Mouse (Mus musculus): ENCODE results near the gene Alkbh4. TPM values are rescaled to one million over a fixed set of nuclear protein-coding genes. Genes with fewer than 3 reads are reported as not detected.
A peak's percentile ranks its signal among the peaks of the same experiment; 100 is the strongest.
"Not testable (repeated sequence)": the region's sequence is repeated elsewhere in the genome, so short reads cannot be mapped to it uniquely, and the experiment has no call there.

The Alkbh4 gene
- polyA plus RNA-seq, 1 experiment from 2014 or later = 19.4 TPM

GRCm38 (mm10) chr5:136104511-136104910 is 31.4 kb upstream of the Alkbh4 start:
- Histone ChIP-seq H3K9ac (replicated peaks; ENCODE audit: low read depth, low read length) (no peak overlapping the region), H3K27me3 (replicated peaks; ENCODE audit: control insufficient read depth, insufficient read depth, low read length) (0 out of 2 replicates have a peak, but pooled peaks cover 2% of the 10 kb centered on the region), H3K4me2 (ENCODE audit: low read length) (no peak overlapping the region), H3K4me3 (replicated peaks; ENCODE audit: low read length) (no peak overlapping the region), H3K4me1 (replicated peaks; ENCODE audit: control insufficient read depth, insufficient read depth, low read length) (peaks cover 6% of the 10 kb centered on the region; the same call in 1 of the 2 replicates), H3K9me3 (ENCODE audit: control insufficient read depth, low read length) (no peaks in the 10 kb centered on the region), H3K27ac (ENCODE audit: low read length) (no peak overlapping the region), H3K36me3 (ENCODE audit: control insufficient read depth, insufficient read depth) (no peaks in the 10 kb centered on the region)
- ATAC-seq = no peak
- WGBS = 91% methylated on average over 5 of the region's 5 CpGs

DNA sequence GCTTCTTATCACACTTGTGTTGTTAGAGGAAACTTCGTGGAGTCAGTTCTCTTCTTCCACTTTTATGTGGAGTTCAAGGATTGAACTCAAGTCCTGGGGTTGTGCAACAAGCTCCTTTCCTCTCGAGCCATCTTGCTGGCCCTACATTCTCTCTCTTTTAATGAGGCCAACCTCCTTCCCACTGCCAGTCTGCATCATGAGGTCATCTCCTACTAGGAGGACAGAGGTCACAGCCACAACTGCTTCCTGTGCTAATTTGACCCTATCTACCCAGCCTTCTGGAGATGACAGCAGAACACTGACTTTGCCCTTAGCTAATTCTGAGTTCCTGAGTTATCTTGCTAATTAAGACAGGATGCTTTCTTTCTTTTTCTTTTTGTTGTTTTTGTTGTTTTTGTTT is 27.5 kb upstream of the Alkbh4 start:
- 60% methylated on average over 2 of the region's 2 CpGs for WGBS
- no peak overlapping the region for H3K4me2 ChIP-seq (ENCODE audit: low read length)
- no peaks in the 10 kb centered on the region for H3K36me3 ChIP-seq (ENCODE audit: control insufficient read depth, insufficient read depth)
- ATAC-seq = no peak
- H3K9ac ChIP-seq (replicated peaks; ENCODE audit: low read depth, low read length) = no peak overlapping the region
- no peaks in the 10 kb centered on the region for H3K4me1 ChIP-seq (replicated peaks; ENCODE audit: control insufficient read depth, insufficient read depth, low read length)
- no peak overlapping the region for H3K27ac ChIP-seq (ENCODE audit: low read length)
- H3K27me3 ChIP-seq (replicated peaks; ENCODE audit: control insufficient read depth, insufficient read depth, low read length) = no peaks in the 10 kb centered on the region
- no peak overlapping the region for H3K4me3 ChIP-seq (replicated peaks; ENCODE audit: low read length)
- no peaks in the 10 kb centered on the region for H3K9me3 ChIP-seq (ENCODE audit: control insufficient read depth, low read length)

DNA sequence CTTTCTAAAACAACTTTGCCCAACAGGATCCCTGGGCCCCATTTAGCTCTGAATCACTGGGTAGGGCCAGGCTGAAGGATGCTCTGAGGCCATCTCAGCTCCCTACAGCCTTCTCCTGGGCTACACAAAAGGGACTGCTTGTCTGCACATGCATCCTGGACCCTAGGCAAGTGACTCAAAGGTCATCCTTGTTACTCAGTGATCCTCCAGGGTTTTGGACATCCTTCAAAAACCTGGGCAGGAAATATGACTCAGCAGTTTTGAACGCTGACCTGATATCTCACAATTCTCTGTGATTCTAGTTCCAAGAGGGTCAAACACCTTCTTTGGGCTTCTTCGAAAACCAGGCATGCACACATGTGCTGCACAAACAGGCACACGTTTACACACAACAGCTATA is 26.9 kb upstream of the Alkbh4 start:
- no peaks in the 10 kb centered on the region for H3K27me3 ChIP-seq (replicated peaks; ENCODE audit: control insufficient read depth, insufficient read depth, low read length)
- WGBS = 87% methylated on average over 3 of the region's 3 CpGs

DNA sequence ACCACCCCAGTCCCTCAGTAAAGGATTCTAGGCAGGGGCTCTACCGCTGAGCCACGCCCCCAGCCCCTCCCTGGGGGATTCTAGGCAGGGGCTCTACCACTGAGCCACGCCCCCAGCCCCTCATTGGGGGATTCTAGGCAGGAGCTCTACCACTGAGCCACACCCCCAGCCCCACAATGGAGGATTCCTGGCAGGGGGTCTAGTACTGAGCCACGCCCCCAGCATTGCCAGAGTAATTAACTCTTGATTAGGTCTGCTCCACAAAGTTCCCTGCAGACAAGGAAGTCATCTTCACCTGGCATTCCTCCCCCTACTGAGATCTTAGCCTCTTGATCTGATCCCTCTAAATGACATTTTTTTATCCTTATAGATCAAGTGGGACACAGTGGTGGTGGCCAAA is 22.4 kb upstream of the Alkbh4 start:
- peaks cover 19% of the 10 kb centered on the region for H3K4me1 ChIP-seq (replicated peaks; ENCODE audit: control insufficient read depth, insufficient read depth, low read length)
- not testable (repeated sequence) for H3K4me3 ChIP-seq (replicated peaks; ENCODE audit: low read length); H3K9me3 ChIP-seq (ENCODE audit: control insufficient read depth, low read length); H3K9ac ChIP-seq (replicated peaks; ENCODE audit: low read depth, low read length); ATAC-seq; H3K4me2 ChIP-seq (ENCODE audit: low read length); H3K36me3 ChIP-seq (ENCODE audit: control insufficient read depth, insufficient read depth); H3K27ac ChIP-seq (ENCODE audit: low read length); H3K27me3 ChIP-seq (replicated peaks; ENCODE audit: control insufficient read depth, insufficient read depth, low read length)
- WGBS = 36% methylated on average over 4 of the region's 4 CpGs

More for the DNA sequence above, 26.9 kb upstream of the Alkbh4 start:
- H3K36me3 ChIP-seq (ENCODE audit: control insufficient read depth, insufficient read depth) = no peaks in the 10 kb centered on the region
- no peaks in the 10 kb centered on the region for H3K4me1 ChIP-seq (replicated peaks; ENCODE audit: control insufficient read depth, insufficient read depth, low read length)
- H3K4me3 ChIP-seq (replicated peaks; ENCODE audit: low read length) = no peak overlapping the region
- no peak overlapping the region for H3K4me2 ChIP-seq (ENCODE audit: low read length)
- ATAC-seq = no peak
- no peak overlapping the region for H3K9ac ChIP-seq (replicated peaks; ENCODE audit: low read depth, low read length)
- no peak overlapping the region for H3K27ac ChIP-seq (ENCODE audit: low read length)
- H3K9me3 ChIP-seq (ENCODE audit: control insufficient read depth, low read length) = no peaks in the 10 kb centered on the region

DNA sequence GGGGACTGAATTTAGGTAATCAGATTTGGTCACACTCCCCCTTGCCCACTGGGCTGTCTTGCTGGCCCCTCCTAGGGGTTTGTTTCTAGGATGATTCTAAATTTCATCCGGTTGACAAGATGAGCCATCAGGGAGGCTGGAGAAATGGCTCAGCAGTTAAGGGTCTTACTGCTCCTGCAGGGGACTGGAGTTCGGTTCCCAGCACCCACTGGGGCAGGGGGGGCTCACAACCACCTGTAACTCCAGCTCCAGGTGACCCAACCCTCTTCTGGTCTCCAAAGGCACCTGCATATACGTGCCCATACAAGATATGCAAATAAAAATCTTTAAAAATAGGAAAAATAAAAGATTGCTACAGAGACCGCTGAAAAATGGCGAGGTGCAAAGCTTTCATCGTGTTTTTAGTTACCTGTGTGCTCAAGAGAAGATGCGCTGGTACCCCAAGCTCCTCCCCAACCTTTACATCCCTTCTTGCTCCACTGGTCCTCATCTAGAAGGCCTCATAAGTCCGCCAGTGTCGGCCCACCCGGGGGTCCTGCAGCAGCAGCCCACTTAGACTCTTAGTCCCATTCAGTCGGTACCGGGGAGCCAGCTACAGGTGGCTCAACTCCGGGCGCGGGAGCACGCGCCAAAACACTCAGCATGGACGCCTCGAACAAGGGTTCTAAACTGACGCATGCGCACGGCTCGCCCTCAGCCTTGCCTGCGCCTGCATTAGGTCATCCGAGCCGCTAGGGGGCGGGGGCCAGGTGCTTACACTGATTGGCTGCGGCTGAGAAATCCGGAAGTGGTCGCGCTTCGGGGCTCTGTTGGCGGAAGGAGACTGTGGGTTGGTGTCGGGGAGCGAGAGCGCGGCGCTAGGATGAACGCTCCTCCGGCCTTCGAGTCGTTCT is 19.8 kb upstream of the Alkbh4 start, which contains the start of gene Polr2j:
Gene Polr2j, plus strand, starts transcription at position 741 of the 893 bp plus-strand sequence.
- ATAC-seq = peak; percentile 98
- Histone ChIP-seq H3K4me2 (ENCODE audit: low read length) (peak within 1 kb of the TSS; percentile 92), H3K27ac (ENCODE audit: low read length) (peak within 1 kb of the TSS; percentile 70), H3K9ac (replicated peaks; ENCODE audit: low read depth, low read length) (peak within 1 kb of the TSS; percentile 85), H3K4me1 (replicated peaks; ENCODE audit: control insufficient read depth, insufficient read depth, low read length) (peaks cover 19% of the 10 kb centered on the region), H3K27me3 (replicated peaks; ENCODE audit: control insufficient read depth, insufficient read depth, low read length) (no peaks in the 10 kb centered on the region), H3K36me3 (ENCODE audit: control insufficient read depth, insufficient read depth) (peaks cover 9% of the 10 kb centered on the region), H3K4me3 (replicated peaks; ENCODE audit: low read length) (peak within 1 kb of the TSS; percentile 88), H3K9me3 (ENCODE audit: control insufficient read depth, low read length) (no peaks in the 10 kb centered on the region)
- WGBS = 3% methylated on average over 42 of the region's 42 CpGs

DNA sequence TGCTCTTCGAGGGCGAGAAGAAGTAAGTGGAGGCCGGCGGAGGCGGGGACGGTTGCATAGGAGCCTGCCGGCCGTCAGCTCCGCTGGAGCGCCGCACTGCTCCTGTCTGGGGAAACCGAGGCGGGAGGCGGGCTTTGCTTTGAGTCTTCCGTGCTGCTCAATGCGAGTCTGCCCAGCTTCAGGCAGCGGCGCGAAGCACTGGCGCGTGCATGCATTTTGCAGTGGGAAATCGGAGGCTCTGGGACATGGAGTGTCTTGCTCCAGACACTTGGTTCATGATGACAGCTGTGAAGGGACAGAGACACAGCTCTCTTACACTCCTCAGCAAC is 19.2 kb upstream of the Alkbh4 start:
- H3K4me3 ChIP-seq (replicated peaks; ENCODE audit: low read length) = peak overlapping the region; percentile 88
- ATAC-seq = peak; percentile 68
- under 1% methylated on average over 22 of the region's 22 CpGs for WGBS
- no peaks in the 10 kb centered on the region for H3K9me3 ChIP-seq (ENCODE audit: control insufficient read depth, low read length)
- peak overlapping the region; percentile 70 for H3K27ac ChIP-seq (ENCODE audit: low read length)
- no peaks in the 10 kb centered on the region for H3K27me3 ChIP-seq (replicated peaks; ENCODE audit: control insufficient read depth, insufficient read depth, low read length)
- peaks cover 11% of the 10 kb centered on the region for H3K36me3 ChIP-seq (ENCODE audit: control insufficient read depth, insufficient read depth)
- H3K9ac ChIP-seq (replicated peaks; ENCODE audit: low read depth, low read length) = peak overlapping the region; percentile 85
- peak overlapping the region; percentile 91 for H3K4me2 ChIP-seq (ENCODE audit: low read length)
- peaks cover 19% of the 10 kb centered on the region for H3K4me1 ChIP-seq (replicated peaks; ENCODE audit: control insufficient read depth, insufficient read depth, low read length)

- Histone ChIP-seq H3K27me3 (replicated peaks; ENCODE audit: control insufficient read depth, insufficient read depth, low read length) (no peaks in the 10 kb centered on the region), H3K9ac (replicated peaks; ENCODE audit: low read depth, low read length) (no peak overlapping the region), H3K4me2 (ENCODE audit: low read length) (no peak overlapping the region), H3K27ac (ENCODE audit: low read length) (no peak overlapping the region), H3K4me1 (replicated peaks; ENCODE audit: control insufficient read depth, insufficient read depth, low read length) (peaks cover 11% of the 10 kb centered on the region), H3K9me3 (ENCODE audit: control insufficient read depth, low read length) (no peaks in the 10 kb centered on the region), H3K4me3 (replicated peaks; ENCODE audit: low read length) (no peak overlapping the region), H3K36me3 (ENCODE audit: control insufficient read depth, insufficient read depth) (peaks cover 38% of the 10 kb centered on the region)
- ATAC-seq = no peak
- WGBS = 91% methylated on average over 10 of the region's 10 CpGs
These were observed 13.8 kb upstream of the Alkbh4 start for GRCm38 (mm10) chr5:136122165-136122564.

GRCm38 (mm10) chr5:136136292-136136990 is 495 bp downstream of the Alkbh4 start:
- H3K9me3 ChIP-seq (ENCODE audit: control insufficient read depth, low read length) = no peaks in the 10 kb centered on the region
- no peak overlapping the region for H3K27ac ChIP-seq (ENCODE audit: low read length)
- H3K4me2 ChIP-seq (ENCODE audit: low read length) = peak overlapping the region; percentile 63
- no peaks in the 10 kb centered on the region for H3K27me3 ChIP-seq (replicated peaks; ENCODE audit: control insufficient read depth, insufficient read depth, low read length)
- WGBS = 6% methylated on average over 20 of the region's 20 CpGs
- peak; percentile 21; the same call in 1 of the 2 replicates for ATAC-seq
- H3K4me3 ChIP-seq (replicated peaks; ENCODE audit: low read length) = peak overlapping the region; percentile 54
- H3K9ac ChIP-seq (replicated peaks; ENCODE audit: low read depth, low read length) = peak overlapping the region; percentile 63
- peaks cover 12% of the 10 kb centered on the region for H3K36me3 ChIP-seq (ENCODE audit: control insufficient read depth, insufficient read depth)
- H3K4me1 ChIP-seq (replicated peaks; ENCODE audit: control insufficient read depth, insufficient read depth, low read length) = peaks cover 20% of the 10 kb centered on the region

- peaks cover 14% of the 10 kb centered on the region for H3K36me3 ChIP-seq (ENCODE audit: control insufficient read depth, insufficient read depth)
These were observed 1.8 kb downstream of the Alkbh4 start for GRCm38 (mm10) chr5:136137658-136138274.

More at GRCm38 (mm10) chr5:136137658-136138274, 1.8 kb downstream of the Alkbh4 start:
- Histone ChIP-seq H3K4me1 (replicated peaks; ENCODE audit: control insufficient read depth, insufficient read depth, low read length) (peaks cover 20% of the 10 kb centered on the region), H3K9me3 (ENCODE audit: control insufficient read depth, low read length) (no peaks in the 10 kb centered on the region), H3K4me2 (ENCODE audit: low read length) (no peak overlapping the region), H3K4me3 (replicated peaks; ENCODE audit: low read length) (no peak overlapping the region), H3K27ac (ENCODE audit: low read length) (no peak overlapping the region), H3K9ac (replicated peaks; ENCODE audit: low read depth, low read length) (no peak overlapping the region), H3K27me3 (replicated peaks; ENCODE audit: control insufficient read depth, insufficient read depth, low read length) (no peaks in the 10 kb centered on the region)
- WGBS = 82% methylated on average over 13 of the region's 13 CpGs
- no peak for ATAC-seq

Measured in forebrain, embryonic 16.5 days (tissue).